Mouse (Mus musculus): ENCODE data around the gene Tgm3. TPM values are rescaled to one million over a fixed set of nuclear protein-coding genes. Genes with fewer than 3 reads are reported as not detected.

Tgm3 gene
- total and polyA plus RNA-seq, 2 experiments from 2014 or later, result 0.08 TPM; not detected in 1

- no peak for TF ChIP-seq CTCF (IDR thresholded peaks at IDR 0.05; ENCODE audit: low read depth)
- Histone ChIP-seq H3K27ac (no peak overlapping the region), H3K4me3 (ENCODE audit: low read length) (no peak overlapping the region), H3K4me1 (ENCODE audit: insufficient read depth, low read length) (no peaks in the 10 kb centered on the region), H3K36me3 (ENCODE audit: insufficient read depth, low read length) (no peaks in the 10 kb centered on the region), H3K9ac (replicated peaks; ENCODE audit: low read length) (no peak overlapping the region), H3K27me3 (ENCODE audit: insufficient read depth, low read length) (no peaks in the 10 kb centered on the region), H3K4me2 (ENCODE audit: low read depth, low read length) (no peak overlapping the region), H3K9me3 (ENCODE audit: low read length) (no peaks in the 10 kb centered on the region)
- DNase-seq (ENCODE audit: low spot score) (no peak), ATAC-seq (no peak)
- WGBS, result 91% methylated on average over 3 of the region's 3 CpGs
These were observed 11.5 kb upstream of the Tgm3 start for GRCm38 (mm10) chr2:130000601-130001000.

GRCm38 (mm10) chr2:130004046-130004445, 8.1 kb upstream of the Tgm3 start:
- H3K4me3 ChIP-seq (ENCODE audit: low read length), result no peak overlapping the region
- no peaks in the 10 kb centered on the region for H3K9me3 ChIP-seq (ENCODE audit: low read length)
- DNase-seq (ENCODE audit: low spot score) (no peak), ATAC-seq (no peak)
- no peaks in the 10 kb centered on the region for H3K27me3 ChIP-seq (ENCODE audit: insufficient read depth, low read length)
- TF ChIP-seq CTCF (IDR thresholded peaks at IDR 0.05; ENCODE audit: low read depth), result no peak
- H3K36me3 ChIP-seq (ENCODE audit: insufficient read depth, low read length), result no peaks in the 10 kb centered on the region
- H3K27ac ChIP-seq, result no peak overlapping the region
- H3K9ac ChIP-seq (replicated peaks; ENCODE audit: low read length), result no peak overlapping the region
- H3K4me1 ChIP-seq (ENCODE audit: insufficient read depth, low read length), result no peaks in the 10 kb centered on the region
- 46% methylated on average over 4 of the region's 4 CpGs for WGBS
- H3K4me2 ChIP-seq (ENCODE audit: low read depth, low read length), result no peak overlapping the region

- Histone ChIP-seq H3K27ac (no peak overlapping the region), H3K9ac (replicated peaks; ENCODE audit: low read length) (no peak overlapping the region), H3K4me3 (ENCODE audit: low read length) (no peak overlapping the region), H3K4me2 (ENCODE audit: low read depth, low read length) (no peak overlapping the region), H3K9me3 (ENCODE audit: low read length) (no peaks in the 10 kb centered on the region), H3K4me1 (ENCODE audit: insufficient read depth, low read length) (no peaks in the 10 kb centered on the region), H3K27me3 (ENCODE audit: insufficient read depth, low read length) (no peaks in the 10 kb centered on the region), H3K36me3 (ENCODE audit: insufficient read depth, low read length) (no peaks in the 10 kb centered on the region)
- WGBS, result 84% methylated on average over 2 of the region's 2 CpGs
- no peak for DNase-seq (ENCODE audit: low spot score)
- TF ChIP-seq CTCF (IDR thresholded peaks at IDR 0.05; ENCODE audit: low read depth), result no peak
- ATAC-seq, result no peak
These were observed 2.8 kb upstream of the Tgm3 start for GRCm38 (mm10) chr2:130009371-130009770.

- H3K9ac ChIP-seq (replicated peaks; ENCODE audit: low read length), result no peak overlapping the region
- no peak overlapping the region for H3K4me3 ChIP-seq (ENCODE audit: low read length)
- ATAC-seq, result peak; percentile 78
- H3K27me3 ChIP-seq (ENCODE audit: insufficient read depth, low read length), result no peaks in the 10 kb centered on the region
- DNase-seq (ENCODE audit: low spot score), result peak; percentile 69
- no peak for TF ChIP-seq CTCF (IDR thresholded peaks at IDR 0.05; ENCODE audit: low read depth)
- no peaks in the 10 kb centered on the region for H3K4me1 ChIP-seq (ENCODE audit: insufficient read depth, low read length)
- H3K27ac ChIP-seq, result no peak overlapping the region
- no peaks in the 10 kb centered on the region for H3K36me3 ChIP-seq (ENCODE audit: insufficient read depth, low read length)
- no peak overlapping the region for H3K4me2 ChIP-seq (ENCODE audit: low read depth, low read length)
- no peaks in the 10 kb centered on the region for H3K9me3 ChIP-seq (ENCODE audit: low read length)
These were observed 1.5 kb downstream of the Tgm3 start for GRCm38 (mm10) chr2:130013646-130014045.

GRCm38 (mm10) chr2:130015196-130015595, 3.0 kb downstream of the Tgm3 start:
- 85% methylated on average over 2 of the region's 2 CpGs for WGBS
- Histone ChIP-seq H3K9ac (replicated peaks; ENCODE audit: low read length) (no peak overlapping the region), H3K4me3 (ENCODE audit: low read length) (no peak overlapping the region), H3K27ac (no peak overlapping the region), H3K4me2 (ENCODE audit: low read depth, low read length) (no peak overlapping the region), H3K36me3 (ENCODE audit: insufficient read depth, low read length) (no peaks in the 10 kb centered on the region), H3K27me3 (ENCODE audit: insufficient read depth, low read length) (no peaks in the 10 kb centered on the region), H3K4me1 (ENCODE audit: insufficient read depth, low read length) (no peaks in the 10 kb centered on the region), H3K9me3 (ENCODE audit: low read length) (no peaks in the 10 kb centered on the region)
- DNase-seq (ENCODE audit: low spot score), result no peak
- no peak for ATAC-seq
- no peak for TF ChIP-seq CTCF (IDR thresholded peaks at IDR 0.05; ENCODE audit: low read depth)

- no peak for TF ChIP-seq CTCF (IDR thresholded peaks at IDR 0.05; ENCODE audit: low read depth)
These were observed 5.9 kb downstream of the Tgm3 start for GRCm38 (mm10) chr2:130018084-130018483.

GRCm38 (mm10) chr2:130027890-130028289, 15.7 kb downstream of the Tgm3 start:
- Histone ChIP-seq H3K9ac (replicated peaks; ENCODE audit: low read length) (no peak overlapping the region), H3K36me3 (ENCODE audit: insufficient read depth, low read length) (no peaks in the 10 kb centered on the region), H3K4me2 (ENCODE audit: low read depth, low read length) (no peak overlapping the region), H3K27ac (no peak overlapping the region), H3K9me3 (ENCODE audit: low read length) (no peaks in the 10 kb centered on the region), H3K4me1 (ENCODE audit: insufficient read depth, low read length) (peaks cover 3% of the 10 kb centered on the region; the same call in 1 of the 2 replicates), H3K27me3 (ENCODE audit: insufficient read depth, low read length) (no peaks in the 10 kb centered on the region), H3K4me3 (ENCODE audit: low read length) (no peak overlapping the region)
- WGBS, result 79% methylated on average over 4 of the region's 4 CpGs
- DNase-seq (ENCODE audit: low spot score) (no peak), ATAC-seq (no peak)
- TF ChIP-seq CTCF (IDR thresholded peaks at IDR 0.05; ENCODE audit: low read depth), result no peak

More at GRCm38 (mm10) chr2:130018084-130018483, 5.9 kb downstream of the Tgm3 start:
- no peaks in the 10 kb centered on the region for H3K27me3 ChIP-seq (ENCODE audit: insufficient read depth, low read length)
- no peaks in the 10 kb centered on the region for H3K4me1 ChIP-seq (ENCODE audit: insufficient read depth, low read length)
- H3K9me3 ChIP-seq (ENCODE audit: low read length), result no peaks in the 10 kb centered on the region
- no peaks in the 10 kb centered on the region for H3K36me3 ChIP-seq (ENCODE audit: insufficient read depth, low read length)
- no peak overlapping the region for H3K9ac ChIP-seq (replicated peaks; ENCODE audit: low read length)
- no peak overlapping the region for H3K4me2 ChIP-seq (ENCODE audit: low read depth, low read length)
- no peak overlapping the region for H3K4me3 ChIP-seq (ENCODE audit: low read length)
- DNase-seq (ENCODE audit: low spot score) (no peak), ATAC-seq (no peak)
- no peak overlapping the region for H3K27ac ChIP-seq
- 95% methylated on average over 2 of the region's 2 CpGs for WGBS
